Mouse (Mus musculus) embryonic fibroblast, embryonic 13.5 days (primary cell): ENCODE measurements around the gene Aak1. TPM values are rescaled to one million over a fixed set of nuclear protein-coding genes. Genes with fewer than 3 reads are reported as not detected.

Experiments
- H3K27ac ChIP-seq: 2 replicates; pipeline ENCODE4 v1.5.1; 2012; ENCODE audit warnings: low read length, control low read depth, inconsistent platforms; ENCODE audit not compliant: insufficient read depth
- H3K4me1 ChIP-seq: 2 replicates; pipeline ENCODE4 v1.6.1; 2011; ENCODE audit warnings: low read length; ENCODE audit not compliant: control insufficient read depth, insufficient read depth
- H3K4me3 ChIP-seq: 2 replicates; pipeline ENCODE4 v1.5.1; 2011; ENCODE audit warnings: mild to moderate bottlenecking, control low read depth, low read length; ENCODE audit not compliant: insufficient read depth
- CTCF ChIP-seq: IDR thresholded peaks from 2 replicates; pipeline ENCODE4 v1.5.1; 2011; ENCODE audit warnings: mild to moderate bottlenecking, control low read depth, low read length, moderate library complexity, borderline replicate concordance; ENCODE audit not compliant: insufficient read depth
- POLR2A ChIP-seq: IDR thresholded peaks from 2 replicates; pipeline ENCODE4 v1.6.1; 2011; ENCODE audit warnings: low read depth, mild to moderate bottlenecking, control low read depth, low read length, moderate library complexity
- polyA plus RNA-seq: library from polyadenylated mRNA; stranded (reverse); fragments of >200 nt; gene quantifications from 2 replicates; pipeline ENCODE4 v1.2.4, GENCODE M21; 2011; ENCODE audit warnings: low read depth; ENCODE audit not compliant: missing spikeins, insufficient read length

The Aak1 gene
- polyA plus RNA-seq, 1 experiment: 73.3 TPM

GRCm38 (mm10) chr6:86884230-86884629 lies 34.9 kb downstream of the Aak1 start:
- no peak overlapping the region for H3K27ac ChIP-seq

GRCm38 (mm10) chr6:86884746-86885145 lies 35.4 kb downstream of the Aak1 start:
- no peak for TF ChIP-seq CTCF
- TF ChIP-seq POLR2A: no peak
- H3K4me1 ChIP-seq: no peaks in the 10 kb centered on the region; the same call in 1 of the 2 replicates
- no peak overlapping the region for H3K4me3 ChIP-seq

More at GRCm38 (mm10) chr6:86884230-86884629, 34.9 kb downstream of the Aak1 start:
- Histone ChIP-seq H3K4me1 (no peaks in the 10 kb centered on the region; the same call in 1 of the 2 replicates), H3K4me3 (no peak overlapping the region)
- TF ChIP-seq CTCF (no peak), POLR2A (no peak)

GRCm38 (mm10) chr6:86885816-86886529 lies 36.7 kb downstream of the Aak1 start:
- H3K4me3 ChIP-seq: no peak overlapping the region
- H3K4me1 ChIP-seq: no peaks in the 10 kb centered on the region; the same call in 1 of the 2 replicates
- no peak for TF ChIP-seq CTCF
- no peak overlapping the region for H3K27ac ChIP-seq

More at GRCm38 (mm10) chr6:86884746-86885145, 35.4 kb downstream of the Aak1 start:
- H3K27ac ChIP-seq: no peak overlapping the region

- H3K27ac ChIP-seq: no peak overlapping the region
- TF ChIP-seq POLR2A (no peak), CTCF (no peak)
- H3K4me1 ChIP-seq: no peaks in the 10 kb centered on the region; the same call in 1 of the 2 replicates
- H3K4me3 ChIP-seq: no peak overlapping the region
Measured at GRCm38 (mm10) chr6:86886803-86887202, 37.5 kb downstream of the Aak1 start.

GRCm38 (mm10) chr6:86897520-86897919 lies 48.2 kb downstream of the Aak1 start:
- Histone ChIP-seq H3K4me3 (no peak overlapping the region), H3K4me1 (no peaks in the 10 kb centered on the region), H3K27ac (no peak overlapping the region)
- TF ChIP-seq POLR2A (no peak), CTCF (no peak)

- no peak overlapping the region for H3K4me3 ChIP-seq
- TF ChIP-seq CTCF (no peak), POLR2A (no peak)
- no peaks in the 10 kb centered on the region for H3K4me1 ChIP-seq
- no peak overlapping the region for H3K27ac ChIP-seq
Measured at GRCm38 (mm10) chr6:86899053-86899452, 49.7 kb downstream of the Aak1 start.

GRCm38 (mm10) chr6:86899965-86900364 lies 50.6 kb downstream of the Aak1 start:
- Histone ChIP-seq H3K4me1 (no peaks in the 10 kb centered on the region; the same call in 1 of the 2 replicates), H3K4me3 (no peak overlapping the region), H3K27ac (no peak overlapping the region)
- TF ChIP-seq CTCF (no peak), POLR2A (no peak)

- Histone ChIP-seq H3K4me1 (no peaks in the 10 kb centered on the region; the same call in 1 of the 2 replicates), H3K4me3 (no peak overlapping the region), H3K27ac (no peak overlapping the region)
- no peak for TF ChIP-seq CTCF
- TF ChIP-seq POLR2A: no peak
Measured at GRCm38 (mm10) chr6:86900546-86900945, 51.2 kb downstream of the Aak1 start.

GRCm38 (mm10) chr6:86905500-86905899 lies 56.2 kb downstream of the Aak1 start:
- TF ChIP-seq POLR2A (no peak), CTCF (no peak)
- H3K27ac ChIP-seq: no peak overlapping the region; the same call in 1 of the 2 replicates
- H3K4me1 ChIP-seq: no peaks in the 10 kb centered on the region; the same call in 1 of the 2 replicates
- no peak overlapping the region for H3K4me3 ChIP-seq

- no peak overlapping the region for H3K4me3 ChIP-seq
- no peak overlapping the region for H3K27ac ChIP-seq
- TF ChIP-seq POLR2A (no peak), CTCF (no peak)
- H3K4me1 ChIP-seq: no peaks in the 10 kb centered on the region; the same call in 1 of the 2 replicates
Measured at GRCm38 (mm10) chr6:86907191-86907590, 57.9 kb downstream of the Aak1 start.
